Mouse (Mus musculus): Measurements from ENCODE around the gene Gdf1.

The Gdf1 gene

GRCm38 (mm10) chr8:70364066-70364465, 34.4 kb downstream of the Gdf1 start:
- DNase-seq (ENCODE audit: low read depth, low spot score), result no peak

- no peak for DNase-seq (ENCODE audit: low read depth, low spot score)
Observed at GRCm38 (mm10) chr8:70366588-70366987, 37.0 kb downstream of the Gdf1 start.

- DNase-seq (ENCODE audit: low read depth, low spot score), result no peak
Observed at GRCm38 (mm10) chr8:70370476-70370875, 40.9 kb downstream of the Gdf1 start.

- DNase-seq (ENCODE audit: low read depth, low spot score), result no peak
Observed at GRCm38 (mm10) chr8:70371951-70372350, 42.3 kb downstream of the Gdf1 start.

GRCm38 (mm10) chr8:70373397-70374317, 44.0 kb downstream of the Gdf1 start, which contains the start of gene Comp:
TSS of gene Comp (plus strand) at chr8:70373558.
- DNase-seq (ENCODE audit: low read depth, low spot score), result no peak

- no peak for DNase-seq (ENCODE audit: low read depth, low spot score)
Observed at GRCm38 (mm10) chr8:70374318-70374927, 44.8 kb downstream of the Gdf1 start.

- no peak for DNase-seq (ENCODE audit: low read depth, low spot score)
Observed at GRCm38 (mm10) chr8:70375212-70375859, 45.7 kb downstream of the Gdf1 start.

GRCm38 (mm10) chr8:70376275-70376741, 46.7 kb downstream of the Gdf1 start:
- DNase-seq (ENCODE audit: low read depth, low spot score), result no peak

GRCm38 (mm10) chr8:70377049-70377448, 47.4 kb downstream of the Gdf1 start:
- no peak for DNase-seq (ENCODE audit: low read depth, low spot score)

GRCm38 (mm10) chr8:70380069-70380468, 50.5 kb downstream of the Gdf1 start:
- DNase-seq (ENCODE audit: low read depth, low spot score), result no peak

All from c-Kit-negative CD71-positive TER-119-positive erythroid progenitor cells, embryonic 14.5 days (primary cell).